Comparison of ENCODE assay signal across 14 mouse cellular contexts in genomic region chr11:51841149-51841548, GRCm38 (mm10). TPM values are rescaled to one million over a fixed set of nuclear protein-coding genes. Genes with fewer than 3 reads are reported as not detected.
DNase-seq lines count a peak whose midpoint lies in the region; ATAC-seq and TF ChIP-seq lines count a peak whose summit lies in the region.
"Had no signal": no experiment of that assay in that cellular context is flagged by ENCODE, and none has a peak within 500 bp of the region (broad histone marks: within the 10 kb centered on the region; RNA-seq: fewer than 3 reads in every experiment).

No protein-coding gene starts in this region.

- no peak for TF ChIP-seq POLR2A in spleen, adult 2 months (IDR thresholded peaks at IDR 0.05; ENCODE audit: low read depth, low read length)

- DNase-seq in embryonic facial prominence, embryonic 10.5 days (ENCODE audit: low spot score), result no peak
- no peak for DNase-seq in spleen, adult 2 months (ENCODE audit: low read depth in 1 of 2, low spot score in 2 of 2)
- no peak for DNase-seq in spleen, postnatal 14 days (ENCODE audit: low spot score in 2 of 2)
- no peak for DNase-seq in retina, postnatal 1 day
- DNase-seq in layer of hippocampus, postnatal 36 days, result no peak
- no peak for DNase-seq in heart, adult 8-10 months (ENCODE audit: low spot score)
- DNase-seq: cerebellum, postnatal 14 days; left cerebral cortex, postnatal 4 days; right cerebral cortex, postnatal 4 days had no signal

- H3K27me3 ChIP-seq in embryonic facial prominence, embryonic 13.5 days, result no peaks in the 10 kb centered on the region
- no peaks in the 10 kb centered on the region for H3K27me3 ChIP-seq in embryonic facial prominence, embryonic 10.5 days (replicated peaks; ENCODE audit: low read depth, poor library complexity, severe bottlenecking)
- no peaks in the 10 kb centered on the region for H3K27me3 ChIP-seq in spleen, adult 2 months (ENCODE audit: control insufficient read depth, insufficient read depth, low read length)
- no peaks in the 10 kb centered on the region for H3K27me3 ChIP-seq in liver, embryonic 12.5 days (replicated peaks)
- H3K27me3 ChIP-seq: heart, embryonic 12.5 days had no signal

- H3K9ac ChIP-seq in embryonic facial prominence, embryonic 13.5 days, result no peak overlapping the region
- peak overlapping the region; percentile 51 for H3K9ac ChIP-seq in liver, embryonic 12.5 days
- H3K9ac ChIP-seq: heart, embryonic 12.5 days had no signal

- H3K4me2 ChIP-seq in embryonic facial prominence, embryonic 13.5 days, result no peak overlapping the region
- peak overlapping the region; percentile 57 for H3K4me2 ChIP-seq in liver, embryonic 12.5 days
- H3K4me2 ChIP-seq: heart, embryonic 12.5 days had no signal

- no peak for TF ChIP-seq CTCF in spleen, adult 2 months (IDR thresholded peaks at IDR 0.05; ENCODE audit: extremely low read depth, insufficient read depth, insufficient read length, insufficient replicate concordance)

- 0 out of 2 replicates have a peak overlapping the region, but pooled peaks have one; percentile 2 for H3K27ac ChIP-seq in embryonic facial prominence, embryonic 13.5 days
- no peak overlapping the region for H3K27ac ChIP-seq in embryonic facial prominence, embryonic 10.5 days (replicated peaks)
- 0 out of 2 replicates have a peak overlapping the region, but pooled peaks have one; percentile 25 for H3K27ac ChIP-seq in spleen, adult 2 months (ENCODE audit: insufficient read depth, low read length)
- peak overlapping the region; percentile 89 for H3K27ac ChIP-seq in liver, embryonic 12.5 days
- H3K27ac ChIP-seq: hindbrain, embryonic 10.5 days; layer of hippocampus, adult 2 months had no signal

- whole genome bisulfite sequencing in embryonic facial prominence, embryonic 13.5 days, result 44% methylated on average over 9 of the region's 9 CpGs
- WGBS in embryonic facial prominence, embryonic 10.5 days, result 70% methylated on average over 9 of the region's 9 CpGs
- WGBS in spleen, adult 2 months, result 80% methylated on average over 9 of the region's 9 CpGs
- 53% methylated on average over 9 of the region's 9 CpGs for WGBS in liver, embryonic 12.5 days (ENCODE audit: insufficient replicate concordance)

- ATAC-seq in embryonic facial prominence, embryonic 13.5 days (ENCODE audit: insufficient number of reproducible peaks, insufficient read depth, low FRiP score, low TSS enrichment, low read depth), result no peak
- no peak for ATAC-seq in liver, embryonic 12.5 days

- H3K9me3 ChIP-seq in embryonic facial prominence, embryonic 13.5 days, result no peaks in the 10 kb centered on the region
- H3K9me3 ChIP-seq in embryonic facial prominence, embryonic 10.5 days, result no peaks in the 10 kb centered on the region
- no peaks in the 10 kb centered on the region for H3K9me3 ChIP-seq in liver, embryonic 12.5 days (replicated peaks)
- H3K9me3 ChIP-seq: heart, embryonic 12.5 days; hindbrain, embryonic 10.5 days had no signal

- H3K4me1 ChIP-seq in embryonic facial prominence, embryonic 13.5 days, result peaks cover 15% of the 10 kb centered on the region
- H3K4me1 ChIP-seq in embryonic facial prominence, embryonic 10.5 days, result peaks cover 9% of the 10 kb centered on the region
- peaks cover 18% of the 10 kb centered on the region; the same call in 1 of the 2 replicates for H3K4me1 ChIP-seq in spleen, adult 2 months (ENCODE audit: control insufficient read depth, insufficient read depth, insufficient read length)
- H3K4me1 ChIP-seq in liver, embryonic 12.5 days, result peaks cover 51% of the 10 kb centered on the region
- H3K4me1 ChIP-seq: hindbrain, embryonic 10.5 days had no signal

- no peak overlapping the region for H3K4me3 ChIP-seq in embryonic facial prominence, embryonic 13.5 days
- H3K4me3 ChIP-seq in embryonic facial prominence, embryonic 10.5 days, result no peak overlapping the region
- no peak overlapping the region for H3K4me3 ChIP-seq in spleen, adult 2 months (ENCODE audit: extremely low read depth, insufficient read depth, insufficient read length)
- H3K4me3 ChIP-seq in liver, embryonic 12.5 days, result peak overlapping the region; percentile 2; the same call in 1 of the 2 replicates
- H3K4me3 ChIP-seq: heart, embryonic 12.5 days; hindbrain, embryonic 10.5 days; layer of hippocampus, adult 2 months had no signal

- H3K36me3 ChIP-seq in embryonic facial prominence, embryonic 13.5 days, result peaks cover 40% of the 10 kb centered on the region
- H3K36me3 ChIP-seq in embryonic facial prominence, embryonic 10.5 days (replicated peaks), result no peaks in the 10 kb centered on the region
- H3K36me3 ChIP-seq in spleen, adult 2 months (ENCODE audit: control insufficient read depth, insufficient read depth, low read length), result peaks cover 15% of the 10 kb centered on the region
- no peaks in the 10 kb centered on the region for H3K36me3 ChIP-seq in liver, embryonic 12.5 days
- H3K36me3 ChIP-seq: heart, embryonic 12.5 days; hindbrain, embryonic 10.5 days had no signal

RNA-seq across cellular contexts. Expression of gene Jade2, which starts 16.3 kb away (rescaled TPM):
- 2.7 and 3.1 TPM in 2 replicates for polyA plus RNA-seq in embryonic facial prominence, embryonic 13.5 days (2015; fragmentation: Nextera tagmentation; extraction: Ambion mirVana)
- polyA plus RNA-seq in embryonic facial prominence, embryonic 10.5 days (2016; fragmentation: Nextera tagmentation; extraction: Ambion mirVana), result 0.65 and 0.80 TPM in 2 replicates
- polyA plus RNA-seq in spleen, adult 2 months (2012; rRNA removed), result 24.8 and 27.2 TPM in 2 replicates
- 0.92 and 0.95 TPM in 2 replicates for polyA plus RNA-seq in liver, embryonic 12.5 days (2016; fragmentation: Nextera tagmentation; extraction: Ambion mirVana)
- total RNA-seq in layer of hippocampus, postnatal 36 days (2021), result 10 to 100 TPM; 36.0 to 36.5 TPM
- total RNA-seq in heart, adult 8-10 months (2022), result 10 to 100 TPM in 3 of 4 experiments, 1 to 10 TPM in 1; 9.8 to 14.8 (median 11.8) TPM
